Mouse (Mus musculus) bone marrow, adult 2 months (tissue): ENCODE results near the gene Rims3.

Experiments used
- CTCF ChIP-seq: fragments of 200-500 bp; IDR thresholded peaks from 2 replicates; pipeline ENCODE4 v1.5.1; 2011; ENCODE audit warnings: low read length, control low read depth; ENCODE audit not compliant: control insufficient read depth, insufficient read depth
- POLR2A ChIP-seq: fragments of 200-500 bp; IDR thresholded peaks from 2 replicates; pipeline ENCODE4 v1.6.1; 2011; ENCODE audit warnings: low read depth, mild to moderate bottlenecking, control low read depth, low read length, borderline replicate concordance; ENCODE audit not compliant: control insufficient read depth

GRCm38 (mm10) chr4:120893656-120894401 is 39.2 kb downstream of the Rims3 start:
- TF ChIP-seq POLR2A (no peak), CTCF (no peak)
